Mouse (Mus musculus) kidney, adult 2 months (tissue): ENCODE results near the gene Hoxb4. TPM values are rescaled to one million over a fixed set of nuclear protein-coding genes. Genes with fewer than 3 reads are reported as not detected.

Experiments
- DNase-seq: peaks from one replicate; pipeline ENCODE4 v3.0.0; 2021
- H3K27ac ChIP-seq: fragments of 200-500 bp; 2 replicates; pipeline ENCODE4 v1.5.1; 2012; ENCODE audit warnings: low read depth, low read length, control low read depth, inconsistent platforms; ENCODE audit not compliant: insufficient read depth
- H3K27me3 ChIP-seq: fragments of 200-500 bp; replicated peaks from 2 replicates; pipeline ENCODE4 v1.6.1; 2012; ENCODE audit warnings: mild to moderate bottlenecking, moderate library complexity, low read length, inconsistent platforms; ENCODE audit not compliant: control insufficient read depth, insufficient read depth
- H3K36me3 ChIP-seq: fragments of 200-500 bp; 2 replicates; pipeline ENCODE4 v1.6.1; 2012; ENCODE audit warnings: mild to moderate bottlenecking, moderate library complexity, low read length, inconsistent platforms; ENCODE audit not compliant: control insufficient read depth, insufficient read depth
- H3K4me1 ChIP-seq: fragments of 200-500 bp; 2 replicates; pipeline ENCODE4 v1.6.1; 2011; ENCODE audit warnings: low read length; ENCODE audit not compliant: control insufficient read depth, insufficient read depth
- H3K4me3 ChIP-seq: fragments of 200-500 bp; 2 replicates; pipeline ENCODE4 v1.5.1; 2011; ENCODE audit warnings: mild to moderate bottlenecking, low read depth, low read length, control low read depth; ENCODE audit not compliant: insufficient read depth
- CTCF ChIP-seq: fragments of 200-500 bp; conservative IDR thresholded peaks from 2 replicates; pipeline ENCODE4 v1.5.1; 2011; ENCODE audit warnings: low read depth, mild to moderate bottlenecking, control low read depth, low read length, moderate library complexity, mixed read lengths; ENCODE audit not compliant: insufficient read depth, insufficient read length
- POLR2A ChIP-seq: fragments of 200-500 bp; IDR thresholded peaks from one replicate; pipeline ENCODE4 v1.6.1; 2011; ENCODE audit warnings: low read depth, low read length, control low read depth
- WGBS: fragments of 180-500 bp; shearing (Covaris S2); methylation state at CpG from one replicate; pipeline ENCODE4 v1.1.7; 2018; 5-methylcytosine and 5-hydroxymethylcytosine counted together
- polyA plus RNA-seq: library from polyadenylated mRNA; depleted of rRNA; stranded (reverse); fragments of >200 nt; gene quantifications from 2 replicates; pipeline ENCODE4 v1.2.3, GENCODE M21; 2012

The Hoxb4 gene
- polyA plus RNA-seq, 1 experiment = 12.6 TPM

- no peak for DNase-seq
- peaks cover 1% of the 10 kb centered on the region; the same call in 1 of the 2 replicates for H3K36me3 ChIP-seq
- WGBS = 24% methylated on average over 18 of the region's 18 CpGs
- H3K4me1 ChIP-seq = peaks cover 9% of the 10 kb centered on the region; the same call in 1 of the 2 replicates
- no peaks in the 10 kb centered on the region for H3K27me3 ChIP-seq
- H3K27ac ChIP-seq = peak overlapping the region; percentile 86
- TF ChIP-seq CTCF (no peak), POLR2A (no peak)
- H3K4me3 ChIP-seq = no peak overlapping the region
Observed at GRCm38 (mm10) chr11:96316696-96317607, 1.1 kb upstream of the Hoxb4 start.

- Histone ChIP-seq H3K36me3 (peaks cover 1% of the 10 kb centered on the region; the same call in 1 of the 2 replicates), H3K27ac (peak overlapping the region; percentile 99), H3K27me3 (no peaks in the 10 kb centered on the region), H3K4me3 (peak overlapping the region; percentile 92), H3K4me1 (peaks cover 6% of the 10 kb centered on the region; the same call in 1 of the 2 replicates)
- under 1% methylated on average over 45 of the region's 45 CpGs for WGBS
- DNase-seq = peak; percentile 95
- no peak for TF ChIP-seq POLR2A
- no peak for TF ChIP-seq CTCF
Observed at GRCm38 (mm10) chr11:96318368-96319070, 452 bp downstream of the Hoxb4 start.

- Histone ChIP-seq H3K27ac (peak overlapping the region; percentile 94), H3K27me3 (no peaks in the 10 kb centered on the region), H3K36me3 (peaks cover 1% of the 10 kb centered on the region; the same call in 1 of the 2 replicates), H3K4me3 (peak overlapping the region; percentile 92), H3K4me1 (peaks cover 7% of the 10 kb centered on the region; the same call in 1 of the 2 replicates)
- TF ChIP-seq CTCF = no peak
- no peak for TF ChIP-seq POLR2A
- WGBS = under 1% methylated on average over 34 of the region's 34 CpGs
- peak; percentile 77 for DNase-seq
Observed at GRCm38 (mm10) chr11:96319071-96319902, 1.2 kb downstream of the Hoxb4 start.

GRCm38 (mm10) chr11:96319910-96320309 is 1.8 kb downstream of the Hoxb4 start:
- Histone ChIP-seq H3K4me3 (peak overlapping the region; percentile 92), H3K27me3 (no peaks in the 10 kb centered on the region), H3K27ac (peak overlapping the region; percentile 94), H3K4me1 (peaks cover 7% of the 10 kb centered on the region; the same call in 1 of the 2 replicates), H3K36me3 (peaks cover 1% of the 10 kb centered on the region; the same call in 1 of the 2 replicates)
- TF ChIP-seq POLR2A (no peak), CTCF (no peak)
- 4% methylated on average over 29 of the region's 29 CpGs for WGBS
- DNase-seq = peak; percentile 78

- Histone ChIP-seq H3K4me1 (peaks cover 7% of the 10 kb centered on the region; the same call in 1 of the 2 replicates), H3K27ac (peak overlapping the region; percentile 53; the same call in 1 of the 2 replicates), H3K4me3 (peak overlapping the region; percentile 18; the same call in 1 of the 2 replicates), H3K36me3 (peaks cover 1% of the 10 kb centered on the region; the same call in 1 of the 2 replicates), H3K27me3 (no peaks in the 10 kb centered on the region)
- DNase-seq = no peak
- TF ChIP-seq CTCF (no peak), POLR2A (no peak)
- 19% methylated on average over 17 of the region's 17 CpGs for WGBS
Observed at GRCm38 (mm10) chr11:96320688-96321087, 2.6 kb downstream of the Hoxb4 start.

- no peak overlapping the region for H3K4me3 ChIP-seq
- H3K27ac ChIP-seq = peak overlapping the region; percentile 48
- peaks cover 4% of the 10 kb centered on the region; the same call in 1 of the 2 replicates for H3K4me1 ChIP-seq
- 40% methylated on average over 5 of the region's 5 CpGs for WGBS
- TF ChIP-seq POLR2A = no peak
- TF ChIP-seq CTCF = no peak
- no peak for DNase-seq
- H3K36me3 ChIP-seq = peaks cover 1% of the 10 kb centered on the region; the same call in 1 of the 2 replicates
- no peaks in the 10 kb centered on the region for H3K27me3 ChIP-seq
Observed at GRCm38 (mm10) chr11:96321846-96322245, 3.8 kb downstream of the Hoxb4 start.
